Mouse (Mus musculus) testis, adult 2 months (tissue): ENCODE measurements around the gene Dok7.

ENCODE experiments used
- CTCF ChIP-seq: fragments of 200-500 bp; IDR thresholded peaks from 2 replicates; pipeline ENCODE4 v1.5.1; 2012; ENCODE audit warnings: low read depth, mild to moderate bottlenecking, inconsistent platforms, low read length, moderate library complexity; ENCODE audit not compliant: control insufficient read depth, insufficient read depth, insufficient replicate concordance
- POLR2A ChIP-seq: fragments of 200-500 bp; IDR thresholded peaks from 2 replicates; pipeline ENCODE4 v1.6.1; 2012; ENCODE audit warnings: low read depth, mild to moderate bottlenecking, inconsistent platforms, low read length, moderate library complexity; ENCODE audit not compliant: control insufficient read depth

DNA sequence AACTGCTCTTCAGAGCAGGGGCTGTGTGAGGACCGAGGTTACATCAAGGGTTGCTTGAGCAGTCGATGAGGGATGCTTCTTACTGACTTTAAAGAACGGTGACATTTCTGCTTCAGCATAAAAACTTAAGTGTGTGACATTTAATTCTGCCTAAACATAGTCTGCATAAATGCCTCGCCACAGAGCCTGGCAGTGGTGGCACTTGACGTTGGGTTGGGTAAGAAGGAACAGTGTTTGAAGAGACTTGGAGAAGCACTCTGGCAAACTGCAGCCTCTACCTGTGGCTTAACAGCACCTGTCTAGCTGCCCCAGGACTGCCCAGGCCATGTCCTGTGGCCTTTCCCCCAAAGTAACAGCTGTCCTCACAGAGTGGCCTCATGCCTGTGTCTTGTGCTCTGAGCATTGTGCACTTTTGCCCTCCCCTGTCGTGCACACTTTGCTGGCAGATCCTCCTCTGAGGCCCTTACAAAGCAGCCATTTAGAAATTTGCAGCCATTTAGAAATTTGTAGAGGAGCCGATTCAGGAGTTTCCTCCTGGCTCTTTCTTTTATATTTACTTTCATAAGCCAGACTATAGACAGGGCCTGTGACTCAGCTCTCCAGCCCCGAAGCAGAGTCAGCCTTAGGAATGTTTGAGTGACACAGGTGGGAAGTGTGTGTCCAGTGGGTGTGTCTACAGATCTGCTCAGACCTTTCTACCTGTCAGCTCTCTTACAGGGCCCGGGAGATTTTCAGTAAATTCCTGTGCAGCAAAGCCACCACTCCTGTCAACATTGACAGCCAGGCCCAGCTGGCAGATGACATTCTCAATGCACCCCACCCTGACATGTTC is 35.9 kb upstream of the Dok7 start:
- no peak for TF ChIP-seq POLR2A
- TF ChIP-seq CTCF = no peak
